Mouse (Mus musculus) C2C12 (cell line): ENCODE results near the gene Ttc33. TPM values are rescaled to one million over a fixed set of nuclear protein-coding genes. Genes with fewer than 3 reads are reported as not detected.

Experiments
- H3K27me3 ChIP-seq: one replicate; pipeline ENCODE4 v1.6.1; 2011; ENCODE audit not compliant: control insufficient read depth, insufficient read depth, insufficient read length
- H3K36me3 ChIP-seq: one replicate; pipeline ENCODE4 v1.6.1; 2011; ENCODE audit not compliant: control insufficient read depth, insufficient read depth
- H3K4me3 ChIP-seq: one replicate; pipeline ENCODE4 v1.5.1; 2011; ENCODE audit warnings: mild to moderate bottlenecking, control low read depth; ENCODE audit not compliant: poor library complexity, insufficient read depth, severe bottlenecking
- H3K79me2 ChIP-seq: one replicate; pipeline ENCODE4 v1.6.1; 2011; ENCODE audit not compliant: control insufficient read depth, insufficient read depth
- H3K79me3 ChIP-seq: one replicate; pipeline ENCODE4 v1.6.1; 2011; ENCODE audit warnings: low read depth, control low read depth
- H3ac ChIP-seq: one replicate; pipeline ENCODE3; 2011; ENCODE audit warnings: low read depth; ENCODE audit not compliant: control insufficient read depth, insufficient read length
- CEBPB ChIP-seq: IDR thresholded peaks from one replicate; pipeline ENCODE4 v1.6.1; 2011; ENCODE audit warnings: low read depth, mild to moderate bottlenecking, control low read depth, moderate library complexity
- CTCF ChIP-seq: IDR thresholded peaks from one replicate; pipeline ENCODE4 v1.5.1; 2011; ENCODE audit not compliant: control insufficient read depth, insufficient read depth, insufficient read length
- FOSL1 ChIP-seq: IDR thresholded peaks from one replicate; pipeline ENCODE4 v1.8.0; 2011; ENCODE audit warnings: mild to moderate bottlenecking, low read length; ENCODE audit not compliant: poor library complexity, insufficient read depth, severe bottlenecking
- MAX ChIP-seq: IDR thresholded peaks from one replicate; pipeline ENCODE4 v1.6.1; 2011; ENCODE audit warnings: mild to moderate bottlenecking, control low read depth
- MYOD1 ChIP-seq: IDR thresholded peaks from one replicate; pipeline ENCODE4 v1.6.1; 2011; ENCODE audit warnings: low read depth; ENCODE audit not compliant: control insufficient read depth, insufficient read length
- MYOG ChIP-seq: IDR thresholded peaks from one replicate; pipeline ENCODE4 v1.6.1; 2011; ENCODE audit not compliant: control insufficient read depth, insufficient read length; ENCODE audit errors: extremely low read depth
- USF1 ChIP-seq: IDR thresholded peaks from one replicate; pipeline ENCODE4 v1.6.1; 2011; ENCODE audit warnings: low read depth, mild to moderate bottlenecking, control low read depth, moderate library complexity
- polyA plus RNA-seq: library from polyadenylated mRNA; unstranded; fragments of >200 nt; fragmentation: generic; extraction: Trizol; gene quantifications from one replicate; pipeline ENCODE4 v1.2.1, GENCODE M21; 2012; ENCODE audit warnings: missing spikeins

Ttc33 gene
- polyA plus RNA-seq, 1 experiment: 15.8 TPM

- TF ChIP-seq CEBPB (no peak), MYOG (no peak), USF1 (no peak), MYOD1 (no peak), CTCF (no peak), MAX (no peak), FOSL1 (no peak)
- H3K79me2 ChIP-seq: peaks cover 100% of the 10 kb centered on the region
- no peaks in the 10 kb centered on the region for H3K27me3 ChIP-seq
- H3K4me3 ChIP-seq: no peak overlapping the region
- peaks cover 9% of the 10 kb centered on the region for H3K36me3 ChIP-seq
- H3K79me3 ChIP-seq: peaks cover 95% of the 10 kb centered on the region
- no peak overlapping the region for H3ac ChIP-seq
Observed at GRCm38 (mm10) chr15:5152171-5152570, 33.2 kb upstream of the Ttc33 start.

GRCm38 (mm10) chr15:5154621-5155020 lies 30.7 kb upstream of the Ttc33 start:
- H3K4me3 ChIP-seq: no peak overlapping the region
- no peaks in the 10 kb centered on the region for H3K27me3 ChIP-seq
- peaks cover 100% of the 10 kb centered on the region for H3K79me2 ChIP-seq
- H3K79me3 ChIP-seq: peaks cover 95% of the 10 kb centered on the region
- TF ChIP-seq FOSL1: no peak
- no peak for TF ChIP-seq CTCF
- TF ChIP-seq MYOD1: no peak
- TF ChIP-seq MYOG: no peak
- TF ChIP-seq CEBPB: no peak
- TF ChIP-seq USF1: no peak
- no peak for TF ChIP-seq MAX
- no peak overlapping the region for H3ac ChIP-seq
- peaks cover 17% of the 10 kb centered on the region for H3K36me3 ChIP-seq

GRCm38 (mm10) chr15:5155093-5155492 lies 30.2 kb upstream of the Ttc33 start:
- no peak overlapping the region for H3K4me3 ChIP-seq
- no peak for TF ChIP-seq MYOD1
- TF ChIP-seq MAX: no peak
- no peak for TF ChIP-seq USF1
- TF ChIP-seq CTCF: no peak
- no peak for TF ChIP-seq FOSL1
- no peak for TF ChIP-seq CEBPB
- no peak for TF ChIP-seq MYOG
- peaks cover 100% of the 10 kb centered on the region for H3K79me2 ChIP-seq
- no peak overlapping the region for H3ac ChIP-seq
- no peaks in the 10 kb centered on the region for H3K27me3 ChIP-seq
- H3K79me3 ChIP-seq: peaks cover 95% of the 10 kb centered on the region
- H3K36me3 ChIP-seq: peaks cover 22% of the 10 kb centered on the region

- Histone ChIP-seq H3K27me3 (no peaks in the 10 kb centered on the region), H3K79me3 (peaks cover 88% of the 10 kb centered on the region), H3K4me3 (no peak overlapping the region), H3ac (no peak overlapping the region), H3K36me3 (peaks cover 25% of the 10 kb centered on the region), H3K79me2 (peaks cover 93% of the 10 kb centered on the region)
- TF ChIP-seq CEBPB: no peak
- no peak for TF ChIP-seq USF1
- TF ChIP-seq MYOG: no peak
- TF ChIP-seq MYOD1: no peak
- TF ChIP-seq FOSL1: no peak
- no peak for TF ChIP-seq CTCF
- no peak for TF ChIP-seq MAX
Observed at GRCm38 (mm10) chr15:5156355-5156754, 29.0 kb upstream of the Ttc33 start.

GRCm38 (mm10) chr15:5157386-5157785 lies 27.9 kb upstream of the Ttc33 start:
- H3K79me2 ChIP-seq: peaks cover 83% of the 10 kb centered on the region
- H3ac ChIP-seq: no peak overlapping the region
- TF ChIP-seq MAX (no peak), CEBPB (no peak), CTCF (no peak), MYOG (no peak), MYOD1 (no peak), USF1 (no peak), FOSL1 (no peak)
- peaks cover 78% of the 10 kb centered on the region for H3K79me3 ChIP-seq
- no peaks in the 10 kb centered on the region for H3K27me3 ChIP-seq
- H3K4me3 ChIP-seq: no peak overlapping the region
- peaks cover 31% of the 10 kb centered on the region for H3K36me3 ChIP-seq

GRCm38 (mm10) chr15:5158827-5159226 lies 26.5 kb upstream of the Ttc33 start:
- TF ChIP-seq MAX (no peak), MYOG (no peak), CEBPB (no peak), MYOD1 (no peak), CTCF (no peak), USF1 (no peak), FOSL1 (no peak)

More at GRCm38 (mm10) chr15:5158827-5159226, 26.5 kb upstream of the Ttc33 start:
- no peaks in the 10 kb centered on the region for H3K27me3 ChIP-seq
- H3K79me3 ChIP-seq: peaks cover 66% of the 10 kb centered on the region
- H3K4me3 ChIP-seq: no peak overlapping the region
- H3ac ChIP-seq: no peak overlapping the region
- peaks cover 37% of the 10 kb centered on the region for H3K36me3 ChIP-seq
- H3K79me2 ChIP-seq: peaks cover 69% of the 10 kb centered on the region
